Mouse (Mus musculus) forelimb bud, embryonic 11.5 days (tissue): ENCODE measurements at regions not wholly inside any gene's neighbourhood (a gene's known extent, or its start where the extent isn't known, plus 50 kb on each side); places are given as distances from the start of the nearest gene placed in this dataset.
"Not testable (repeated sequence)": the region's sequence is repeated elsewhere in the genome, so short reads cannot be mapped to it uniquely, and the experiment has no call there.

Experiments used
- DNase-seq: peaks from one replicate; pipeline ENCODE4 v3.0.0-alpha.2; 2012; ENCODE audit warnings: low read depth, low spot score

DNA sequence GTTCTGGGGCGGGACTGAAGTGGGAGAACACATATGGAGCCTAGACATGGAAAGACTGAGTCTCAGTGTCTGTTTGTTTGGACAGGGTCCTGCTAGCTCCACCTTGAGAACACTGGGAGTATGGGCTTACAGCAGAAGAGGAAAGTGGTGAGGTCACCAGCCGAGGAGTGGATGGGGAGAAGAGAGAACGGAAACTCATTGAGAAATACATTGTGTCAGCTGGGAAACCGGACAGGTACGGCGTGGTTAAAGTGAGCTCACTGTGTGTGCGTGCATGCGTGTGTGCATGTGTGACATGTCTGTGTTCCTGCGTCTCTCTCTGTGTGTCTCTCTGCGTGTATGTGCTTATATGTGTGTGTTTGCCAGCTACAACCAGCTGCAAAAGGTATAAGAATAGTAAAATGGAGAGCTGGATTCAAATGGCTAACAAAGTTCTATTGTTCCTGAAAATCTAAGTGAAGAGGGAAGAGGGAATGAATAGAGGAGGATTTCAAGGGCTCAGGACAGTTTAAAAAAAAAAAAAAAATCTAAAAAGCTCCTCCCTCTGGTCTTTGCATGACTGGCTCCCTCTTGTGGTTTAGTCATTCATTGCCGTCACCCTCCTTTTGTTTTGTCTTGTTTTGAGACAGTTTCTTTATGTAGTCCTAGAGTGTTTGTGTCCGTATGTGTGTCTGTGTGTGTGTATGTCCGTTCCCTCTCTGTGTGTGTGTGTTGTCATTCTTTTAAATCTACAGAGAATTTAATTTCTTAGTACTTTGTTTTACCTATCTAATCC lies 52.0 kb upstream of the Ak4 start:
- DNase-seq, result peak; percentile 64

DNA sequence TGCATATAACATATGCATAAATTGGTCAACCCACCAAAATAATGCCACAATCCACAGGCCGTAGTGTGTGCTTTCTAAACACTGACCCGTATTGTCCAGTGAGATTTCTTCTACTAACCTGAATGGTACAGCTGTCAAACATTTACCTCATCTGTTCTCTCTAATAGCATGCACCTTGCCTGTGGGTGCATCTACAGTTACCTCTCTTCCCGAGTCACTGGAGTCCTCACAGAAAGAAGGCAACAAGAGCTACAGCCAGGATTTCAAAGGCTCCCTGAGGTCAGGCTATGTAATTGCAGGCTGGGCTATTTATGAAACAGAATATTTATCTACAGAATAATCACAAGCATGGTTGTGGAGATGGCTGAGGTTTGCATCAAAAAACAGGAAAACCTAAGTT lies 53.8 kb upstream of the Ak4 start:
- DNase-seq, result no peak

DNA sequence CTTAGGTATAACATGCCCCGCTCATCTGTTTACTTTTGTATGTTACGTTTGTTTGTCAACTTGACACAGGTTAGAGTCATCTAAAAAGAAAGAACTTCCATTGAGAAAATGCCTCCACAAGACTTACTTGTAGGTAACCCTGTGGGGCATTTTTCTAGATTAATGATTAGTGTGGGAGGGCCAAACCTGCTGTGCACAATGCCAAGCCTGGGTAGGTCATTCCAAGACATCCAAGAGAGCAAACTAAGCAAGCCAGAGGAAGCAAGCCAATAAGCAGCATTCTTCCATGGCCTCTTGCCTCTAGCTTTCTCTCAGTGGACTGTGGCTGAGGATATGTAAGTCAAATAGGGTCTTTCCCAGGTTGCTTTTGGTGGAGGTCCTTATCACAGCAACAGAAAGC lies 54.4 kb upstream of the Ak4 start:
- DNase-seq, result no peak

DNA sequence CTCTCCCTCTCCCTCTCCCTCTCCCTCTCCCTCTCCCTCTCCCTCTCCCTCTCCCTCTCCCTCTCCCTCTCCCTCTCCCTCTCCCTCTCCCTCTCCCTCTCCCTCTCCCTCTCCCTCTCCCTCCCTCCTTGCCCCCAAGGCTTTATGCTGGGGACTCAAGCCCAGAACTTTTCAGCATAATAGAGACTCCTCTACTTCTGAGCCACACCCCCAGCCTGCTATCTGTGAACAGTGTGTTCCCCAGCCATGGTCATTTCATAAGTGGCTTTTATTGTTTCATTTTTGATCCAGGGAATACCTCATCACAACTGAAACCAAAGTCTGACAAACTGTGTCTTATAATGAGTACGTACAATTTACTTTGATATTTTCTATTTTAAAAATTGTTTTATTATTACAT lies 55.8 kb upstream of the Ak4 start:
- not testable (repeated sequence) for DNase-seq

DNA sequence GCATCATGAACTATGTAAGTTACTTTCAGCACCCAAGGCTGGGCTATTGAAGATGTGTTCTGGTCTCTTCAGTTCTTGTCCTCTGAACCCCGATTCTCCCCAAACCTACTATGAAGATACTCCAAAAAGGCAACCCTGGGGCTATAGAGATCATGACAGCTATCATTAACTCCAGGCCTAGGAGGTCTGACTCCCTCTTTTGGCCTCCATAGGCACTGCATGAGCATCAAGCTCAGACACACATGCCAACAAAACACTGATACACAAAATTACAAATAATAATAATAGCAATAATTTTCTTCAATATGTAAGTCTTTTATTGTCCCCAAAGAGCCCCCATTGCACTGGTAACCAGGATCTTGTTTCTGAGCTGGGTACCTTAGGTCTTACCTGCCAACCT lies 57.3 kb upstream of the Ak4 start:
- DNase-seq, result no peak

DNA sequence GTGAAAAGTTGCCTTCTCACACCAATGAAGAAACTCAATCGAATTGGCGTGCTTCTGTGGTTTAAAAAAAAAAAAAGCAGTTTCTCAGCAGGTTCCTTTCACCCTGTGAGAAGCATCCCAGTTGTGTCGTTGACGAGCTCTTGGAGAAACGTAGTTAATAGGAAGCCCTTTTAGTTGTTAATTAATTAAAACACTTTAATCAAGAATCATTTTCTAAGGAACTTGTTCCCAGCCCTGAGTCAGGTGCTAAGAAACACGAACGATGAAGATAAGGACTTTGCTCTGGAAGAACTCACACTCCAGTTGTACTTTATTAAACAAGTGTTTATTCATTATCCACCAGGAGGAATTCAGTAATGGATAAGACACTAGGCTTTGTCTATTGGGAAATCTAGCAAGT lies 58.8 kb upstream of the Ak4 start:
- no peak for DNase-seq

DNA sequence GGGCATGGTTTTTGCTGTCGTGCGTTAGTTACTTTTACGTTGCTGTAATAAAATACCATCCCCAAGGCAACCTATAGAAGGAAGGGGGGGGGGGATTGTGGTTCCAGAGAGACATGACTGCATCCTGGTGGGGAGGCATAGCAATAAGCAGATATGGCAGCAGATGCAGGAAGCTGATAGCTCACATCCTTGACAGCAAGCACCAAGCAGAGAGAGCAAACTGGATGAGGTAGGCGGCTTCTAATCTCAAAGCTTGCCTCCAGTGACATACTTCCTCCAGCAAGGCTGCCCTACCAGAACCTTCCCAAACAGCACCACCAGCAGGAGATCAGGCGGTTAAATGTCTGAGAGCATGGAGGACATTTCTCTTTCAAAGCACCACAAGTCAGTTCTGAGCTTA lies 60.0 kb upstream of the Ak4 start:
- no peak for DNase-seq

DNA sequence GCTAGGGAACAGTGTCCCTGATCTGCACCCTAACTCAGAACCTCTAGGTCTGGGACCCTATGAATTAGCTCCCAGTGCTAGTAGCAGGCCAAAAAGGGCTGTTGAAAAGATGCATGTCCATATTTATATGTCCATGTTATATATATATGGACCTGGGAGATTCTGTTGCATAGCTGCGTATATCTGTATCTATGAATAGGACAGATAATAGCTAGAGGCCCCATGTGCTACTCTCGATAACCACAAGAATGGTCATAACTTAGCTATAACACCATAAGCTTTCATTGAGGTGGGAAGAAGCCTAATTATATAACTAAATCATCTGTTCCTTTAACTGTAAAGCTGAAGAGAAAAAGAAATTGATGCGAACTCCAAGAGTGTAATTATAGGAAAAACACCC lies 60.6 kb upstream of the Ak4 start:
- DNase-seq, result no peak

DNA sequence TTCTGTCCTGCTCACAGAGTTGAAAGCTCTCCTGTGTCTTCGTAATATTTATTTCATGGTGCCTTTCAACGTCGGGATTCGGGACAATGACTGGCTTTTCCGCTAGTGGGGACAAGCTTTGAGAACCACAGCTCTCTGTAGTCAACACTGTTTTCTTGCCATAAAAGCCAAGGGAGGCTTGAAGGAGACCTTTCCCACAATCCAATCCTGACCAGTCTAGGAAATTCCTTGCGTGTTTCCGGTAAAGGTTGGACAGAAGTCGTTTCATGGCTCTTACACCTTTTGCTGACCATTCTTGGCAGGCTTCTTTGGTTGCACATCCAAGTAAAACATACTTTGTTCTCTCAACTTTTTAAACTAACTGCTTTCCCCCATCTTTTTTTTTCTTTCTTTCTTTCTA lies 61.2 kb upstream of the Ak4 start:
- no peak for DNase-seq

DNA sequence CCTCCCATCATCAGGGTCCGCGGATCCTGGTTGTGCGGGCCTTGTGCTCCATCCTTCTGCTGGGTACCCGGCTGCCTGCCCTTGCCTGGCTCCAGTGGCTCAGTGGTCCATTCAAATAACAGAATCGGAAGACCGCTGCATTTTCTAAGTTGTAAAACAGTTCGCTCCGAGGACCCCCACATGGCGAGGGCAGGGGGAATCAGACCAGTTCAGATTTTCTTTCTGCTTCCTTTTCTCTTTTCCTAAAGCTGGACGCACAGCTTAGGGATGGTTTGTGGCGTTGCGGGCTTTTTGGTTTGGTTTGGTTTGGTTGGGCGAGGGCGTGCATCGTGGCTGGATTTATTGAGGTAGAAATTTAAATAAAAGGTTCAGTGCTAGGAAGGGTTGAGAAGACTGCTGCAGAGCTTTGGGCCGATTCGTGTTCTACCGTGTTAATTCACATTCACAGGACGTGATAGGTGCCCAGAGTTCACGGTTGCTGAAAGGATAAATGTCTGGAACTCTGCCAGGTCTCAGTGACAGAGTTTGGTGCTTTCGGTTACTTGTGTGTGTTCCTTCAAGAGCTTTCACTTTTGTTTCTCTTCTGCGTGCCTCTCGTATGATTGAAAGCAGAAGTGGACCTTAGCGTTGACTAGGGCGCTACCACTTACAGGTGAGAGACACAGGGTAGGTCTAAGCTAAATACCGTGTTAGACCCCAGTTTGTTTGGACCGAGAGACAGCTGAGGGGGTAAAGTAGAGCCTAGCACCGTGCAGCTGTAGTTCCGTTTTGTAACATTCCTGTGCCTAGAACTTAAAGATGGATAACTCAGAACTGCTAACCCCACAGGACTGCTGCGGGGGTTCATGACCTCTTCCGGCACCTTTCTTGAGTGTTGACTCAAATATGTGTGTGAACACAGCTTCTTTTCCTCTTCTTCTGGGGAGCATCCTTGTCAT lies 61.9 kb upstream of the Ak4 start:
- peak; percentile 19 for DNase-seq

DNA sequence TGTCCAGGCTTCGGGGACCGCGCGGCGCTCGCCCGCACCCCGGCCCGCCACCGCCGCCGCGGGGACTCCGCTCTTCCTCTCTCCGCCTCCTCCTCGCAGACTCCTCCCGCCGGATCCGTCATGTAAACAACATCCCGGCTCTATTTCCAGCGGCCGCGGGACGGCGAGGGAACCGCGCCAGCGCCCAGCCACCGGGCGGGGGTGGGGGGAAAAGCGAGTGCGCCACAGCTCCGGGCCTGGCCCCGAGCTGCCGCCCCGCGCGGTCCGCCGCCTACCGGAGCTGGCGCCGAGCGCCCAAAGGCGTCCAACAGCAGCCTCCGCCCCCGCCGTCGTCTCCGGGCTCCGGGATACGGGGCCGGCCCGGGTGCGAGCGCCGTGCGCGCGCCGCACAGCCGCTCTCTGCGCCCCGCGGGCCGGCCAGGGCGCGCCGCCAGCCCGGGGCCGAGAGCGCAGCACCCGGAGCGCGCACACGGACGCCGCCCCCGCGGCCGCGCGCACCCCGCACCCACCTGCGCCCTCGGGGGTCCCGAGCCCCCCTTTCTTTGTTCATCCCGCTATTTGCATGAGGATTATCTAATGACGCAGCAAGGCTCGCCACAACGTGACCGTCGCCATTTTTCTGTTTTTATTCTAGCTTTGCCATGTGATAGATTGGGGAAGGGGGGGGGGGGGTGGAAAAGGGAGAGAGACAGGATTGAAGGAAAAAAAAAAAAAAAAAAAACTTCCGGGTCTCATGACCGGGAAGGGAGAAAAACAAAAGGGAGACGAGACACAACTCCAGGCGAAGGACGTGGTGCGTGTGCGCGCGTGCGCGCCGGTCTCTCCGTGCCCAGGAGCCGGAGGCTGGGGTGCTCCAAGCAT lies 62.8 kb upstream of the Ak4 start:
- peak; percentile 72 for DNase-seq

DNA sequence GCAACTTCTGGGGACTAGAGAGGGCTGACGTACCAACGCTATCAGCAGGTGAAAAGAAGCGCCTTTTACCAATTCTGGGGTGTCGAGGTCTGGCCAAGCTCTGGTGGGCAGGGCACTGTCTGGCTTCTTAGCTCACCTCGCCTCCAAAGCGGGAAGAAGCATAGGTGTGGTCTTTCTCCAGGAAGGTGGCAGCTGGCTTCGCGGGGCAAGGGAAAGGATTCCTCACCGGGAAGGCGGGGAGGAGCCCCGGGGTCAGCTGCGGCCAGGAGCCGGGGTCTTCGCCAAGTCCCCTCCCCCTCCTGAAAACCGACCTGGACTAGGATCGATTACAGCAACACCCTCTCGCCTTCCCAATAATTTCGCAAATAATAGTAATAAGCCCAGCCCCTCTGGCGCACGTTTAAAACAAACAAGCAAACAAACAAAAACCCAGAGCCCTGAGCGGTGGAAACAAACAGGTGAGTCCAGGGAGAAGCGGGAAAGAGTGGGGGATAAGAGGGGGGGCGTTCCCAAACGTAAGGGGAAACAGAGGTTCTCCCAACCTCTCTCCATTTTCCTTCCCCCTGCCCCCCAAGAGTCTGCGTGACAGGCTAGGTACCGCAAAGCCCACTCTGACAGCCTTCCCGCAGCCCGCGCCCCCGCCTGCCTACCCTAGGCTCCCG lies 63.5 kb upstream of the Ak4 start:
- DNase-seq, result no peak

DNA sequence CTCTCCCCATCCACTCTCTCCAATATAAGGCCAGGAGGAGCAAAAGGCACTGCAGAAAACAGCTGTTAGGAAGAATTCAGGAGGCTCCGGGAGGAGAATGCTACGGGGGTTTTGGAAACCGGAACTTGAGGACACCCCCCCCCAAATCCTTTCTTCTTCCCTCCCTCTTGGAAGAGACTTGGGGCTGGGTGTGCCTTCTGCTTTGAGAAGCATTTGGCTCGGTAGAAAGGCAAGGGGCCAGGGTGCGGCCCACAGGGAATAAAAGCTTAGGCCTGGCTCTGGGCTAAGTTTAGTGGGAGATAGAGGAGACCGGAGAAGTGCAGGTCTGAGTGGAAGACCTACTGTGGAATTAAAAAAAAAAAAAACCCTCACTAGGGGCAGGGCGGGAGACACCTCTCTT lies 64.1 kb upstream of the Ak4 start:
- no peak for DNase-seq

DNA sequence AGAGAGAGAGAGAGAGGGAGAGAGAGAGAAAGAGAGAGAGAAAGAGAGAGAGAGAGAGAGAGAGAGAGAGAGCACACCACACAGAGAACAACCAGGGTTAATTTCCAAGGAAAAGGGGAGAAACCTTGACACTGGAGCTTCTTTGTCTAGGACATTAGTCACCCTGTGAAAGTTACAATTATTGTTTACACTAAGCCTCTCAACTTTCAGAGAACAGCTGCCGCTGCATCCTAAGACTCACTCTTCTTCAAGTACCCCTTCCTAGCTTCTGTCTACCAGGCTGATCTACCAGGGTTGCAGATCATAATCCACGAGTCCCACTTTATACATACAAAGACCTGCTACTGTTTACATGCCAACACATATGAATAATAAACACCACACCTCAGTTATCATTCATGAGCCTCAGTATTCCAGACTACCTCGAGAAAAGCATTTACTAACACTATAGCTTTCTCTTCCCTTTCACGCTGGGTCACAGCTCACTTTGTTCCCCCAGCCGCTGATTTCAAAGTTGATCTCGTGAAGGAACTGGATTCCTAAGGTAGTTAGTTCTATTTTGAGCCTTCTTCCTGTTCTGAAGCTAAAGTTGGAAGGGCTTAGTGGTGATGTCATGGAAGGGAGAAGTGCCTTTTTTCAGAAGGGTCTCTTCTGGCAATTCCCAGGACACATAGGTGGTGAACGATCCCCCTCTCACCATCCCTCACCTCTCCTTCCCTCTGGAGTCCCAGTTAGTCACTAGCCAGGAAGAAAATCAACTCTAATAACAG lies 64.8 kb upstream of the Ak4 start:
- DNase-seq, result no peak

DNA sequence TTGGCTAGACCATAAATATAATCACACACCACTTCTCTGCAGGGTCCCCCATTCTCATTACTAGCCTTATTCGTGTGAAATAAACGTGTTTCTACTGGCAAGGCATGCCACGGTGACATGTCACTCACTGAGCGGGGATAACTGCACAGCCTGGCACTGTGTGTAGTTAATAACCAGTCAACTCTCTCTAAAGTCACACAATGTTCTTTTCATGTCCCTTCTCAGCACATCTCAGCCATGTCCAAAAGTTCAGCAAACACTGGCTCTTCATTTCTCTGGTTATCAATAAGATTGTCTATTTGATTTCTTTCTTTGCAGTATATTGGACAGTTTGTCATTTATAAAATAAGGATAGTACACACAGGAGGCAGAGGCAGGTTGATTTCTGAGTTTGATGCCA lies 66.9 kb upstream of the Ak4 start:
- no peak for DNase-seq

DNA sequence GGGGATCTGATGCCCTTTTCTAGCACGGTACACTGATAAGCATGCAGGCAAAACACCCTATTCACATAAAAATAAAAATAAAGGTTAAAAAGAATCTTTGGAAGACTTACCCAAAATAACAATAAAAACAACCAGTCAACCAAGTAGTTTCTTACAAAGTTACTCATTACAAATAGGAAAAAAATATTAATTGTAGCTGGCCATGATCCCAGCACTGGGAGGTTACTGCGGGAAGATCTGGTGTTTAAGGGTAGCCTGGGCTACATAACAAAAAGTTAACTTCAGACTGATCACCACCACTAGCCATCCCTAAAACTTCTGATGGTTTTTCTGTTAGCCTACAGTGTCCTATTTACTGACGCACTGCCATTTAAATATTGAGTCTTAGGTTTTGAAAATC lies 67.4 kb upstream of the Ak4 start:
- DNase-seq, result no peak

DNA sequence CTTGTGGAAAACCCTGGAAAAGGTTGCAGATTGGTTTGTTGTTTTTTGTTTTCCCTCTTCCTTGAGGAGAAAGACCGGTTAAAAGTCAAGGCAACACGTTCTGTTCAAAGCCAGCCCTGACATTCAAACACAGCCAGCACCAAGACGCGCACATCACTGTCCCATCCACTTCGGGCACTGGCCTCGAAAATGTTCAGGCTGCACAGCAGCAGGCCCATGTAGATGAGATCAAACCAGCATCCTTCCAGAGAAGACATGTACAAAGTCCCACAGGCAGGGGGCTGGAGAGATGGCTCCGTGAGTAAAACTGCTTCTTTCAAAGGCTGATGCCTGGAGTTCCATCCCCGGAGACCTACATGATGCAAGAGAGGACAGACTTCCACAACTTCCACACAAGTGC lies 68.4 kb upstream of the Ak4 start:
- DNase-seq, result no peak

DNA sequence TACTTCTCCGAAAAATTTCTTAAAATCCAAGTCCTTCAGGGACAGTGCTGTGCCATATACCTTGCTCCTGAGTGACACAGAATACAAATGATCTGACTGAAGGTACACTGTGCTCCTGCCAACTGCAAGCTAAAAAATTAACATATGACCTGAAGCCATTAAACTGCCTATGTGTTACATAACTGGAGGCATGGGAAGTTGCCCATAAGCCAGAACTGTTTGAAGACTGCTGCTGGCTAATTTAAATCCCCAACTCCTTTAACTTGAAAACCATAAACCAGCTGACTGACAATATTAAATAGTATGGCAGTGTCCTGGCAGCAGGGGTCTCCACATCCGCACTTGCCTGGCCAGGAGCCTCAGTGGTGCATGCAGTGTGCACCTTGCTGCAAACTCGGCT lies 68.9 kb upstream of the Ak4 start:
- DNase-seq, result no peak

DNA sequence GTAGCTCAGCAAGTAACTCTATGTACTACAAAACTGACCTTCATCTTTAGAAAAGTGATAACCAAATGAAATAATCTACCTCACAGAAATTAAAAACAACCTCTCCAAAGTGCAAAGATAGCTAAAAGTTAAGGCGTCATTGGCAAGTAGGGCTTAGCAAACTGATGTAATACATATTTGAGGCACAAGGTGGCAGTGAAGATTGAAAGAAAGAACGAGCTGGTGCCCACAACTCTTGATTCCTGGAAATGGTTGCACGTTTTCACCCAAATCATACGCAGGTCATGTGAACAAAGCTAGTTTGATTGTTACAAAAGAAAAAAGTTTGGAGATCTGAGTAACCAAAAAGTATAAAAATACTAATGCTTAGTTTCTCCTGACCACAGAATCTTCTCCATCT lies 69.7 kb upstream of the Ak4 start:
- DNase-seq, result peak; percentile 62

DNA sequence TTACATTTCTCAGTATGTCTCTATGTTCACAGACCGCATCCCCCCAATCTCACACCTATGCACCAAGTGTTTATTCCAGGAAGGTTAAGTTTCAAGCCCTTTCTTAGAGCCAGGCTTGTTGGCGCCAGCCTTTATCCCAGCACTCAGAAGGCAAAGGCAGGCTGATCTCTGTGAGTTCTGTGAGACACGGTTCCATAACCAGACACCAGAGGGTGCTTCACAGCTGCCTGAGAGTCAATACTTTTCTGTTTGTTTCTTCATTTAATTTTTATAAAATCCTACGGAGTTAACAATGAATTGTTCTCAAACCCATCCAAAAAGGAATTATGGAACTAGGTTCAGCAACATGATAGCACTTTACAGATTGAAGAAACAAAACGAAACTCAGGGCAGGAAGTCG lies 71.8 kb upstream of the Ak4 start:
- no peak for DNase-seq
